Mouse (Mus musculus): ENCODE results near the gene Ppm1h. TPM values are rescaled to one million over a fixed set of nuclear protein-coding genes. Genes with fewer than 3 reads are reported as not detected.

The Ppm1h gene
- polyA plus RNA-seq, 2 experiments = 0.60 to 1.5 TPM

GRCm38 (mm10) chr10:122651932-122652331 is 26.6 kb upstream of the Ppm1h start:
- H3K27ac ChIP-seq = no peak overlapping the region
- H3K27me3 ChIP-seq (ENCODE audit: control insufficient read depth, insufficient read depth, low read length) = no peaks in the 10 kb centered on the region
- H3K4me1 ChIP-seq (replicated peaks; ENCODE audit: control insufficient read depth in 2 of 2, insufficient read depth in 2 of 2, low read length in 1 of 2) = no peaks in the 10 kb centered on the region
- no peak overlapping the region for H3K4me2 ChIP-seq (ENCODE audit: low read depth)
- DNase-seq (ENCODE audit: low read depth in 3 of 3, low spot score in 3 of 3) (no peak), ATAC-seq (ENCODE audit: insufficient read depth) (no peak)
- 61% methylated on average over 4 of the region's 4 CpGs for WGBS (ENCODE audit: insufficient replicate concordance)
- TF ChIP-seq CTCF (IDR thresholded peaks at IDR 0.05; ENCODE audit: low read depth) (no peak), EP300 (IDR thresholded peaks at IDR 0.05; ENCODE audit: low read depth) (no peak)
- H3K36me3 ChIP-seq (replicated peaks; ENCODE audit: control insufficient read depth, insufficient read depth, low read depth) = no peaks in the 10 kb centered on the region
- no peak overlapping the region for H3K4me3 ChIP-seq (ENCODE audit: insufficient read depth in 1 of 2, low read depth in 2 of 2, low read length in 2 of 2)
- no peaks in the 10 kb centered on the region for H3K9me3 ChIP-seq (ENCODE audit: control insufficient read depth, low read length)
- no peak overlapping the region for H3K9ac ChIP-seq (replicated peaks)

DNA sequence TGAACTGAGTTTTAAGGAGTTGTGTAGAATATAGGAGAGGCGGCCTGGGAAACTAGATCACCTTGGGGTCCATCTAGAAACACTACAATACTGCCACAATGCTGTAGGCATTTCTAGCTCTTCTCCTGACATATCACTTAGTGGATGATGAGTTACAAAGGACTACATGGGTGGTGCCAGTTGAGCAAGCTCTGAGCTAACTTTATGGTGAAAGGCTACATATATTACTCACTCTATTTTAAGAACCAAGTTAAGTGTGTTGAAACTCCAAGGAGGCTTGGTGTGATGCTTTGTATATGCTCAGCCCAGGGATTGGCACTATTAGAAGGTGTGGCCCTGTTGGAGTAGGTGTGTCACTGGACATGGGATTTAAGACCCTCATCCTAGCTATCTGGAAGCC is 26.0 kb upstream of the Ppm1h start:
- 76% methylated on average over 1 of the region's 1 CpGs for WGBS (ENCODE audit: insufficient replicate concordance)
- H3K27ac ChIP-seq = no peak overlapping the region
- no peaks in the 10 kb centered on the region for H3K27me3 ChIP-seq (ENCODE audit: control insufficient read depth, insufficient read depth, low read length)
- H3K36me3 ChIP-seq (replicated peaks; ENCODE audit: control insufficient read depth, insufficient read depth, low read depth) = no peaks in the 10 kb centered on the region
- H3K4me1 ChIP-seq (replicated peaks; ENCODE audit: control insufficient read depth in 2 of 2, insufficient read depth in 2 of 2, low read length in 1 of 2) = no peaks in the 10 kb centered on the region
- DNase-seq (ENCODE audit: low read depth in 3 of 3, low spot score in 3 of 3) (no peak), ATAC-seq (ENCODE audit: insufficient read depth) (no peak)
- no peak overlapping the region for H3K4me3 ChIP-seq (ENCODE audit: insufficient read depth in 1 of 2, low read depth in 2 of 2, low read length in 2 of 2)
- no peaks in the 10 kb centered on the region for H3K9me3 ChIP-seq (ENCODE audit: control insufficient read depth, low read length)
- H3K4me2 ChIP-seq (ENCODE audit: low read depth) = no peak overlapping the region
- TF ChIP-seq CTCF (IDR thresholded peaks at IDR 0.05; ENCODE audit: low read depth) (no peak), EP300 (IDR thresholded peaks at IDR 0.05; ENCODE audit: low read depth) (no peak)
- H3K9ac ChIP-seq (replicated peaks) = no peak overlapping the region

DNA sequence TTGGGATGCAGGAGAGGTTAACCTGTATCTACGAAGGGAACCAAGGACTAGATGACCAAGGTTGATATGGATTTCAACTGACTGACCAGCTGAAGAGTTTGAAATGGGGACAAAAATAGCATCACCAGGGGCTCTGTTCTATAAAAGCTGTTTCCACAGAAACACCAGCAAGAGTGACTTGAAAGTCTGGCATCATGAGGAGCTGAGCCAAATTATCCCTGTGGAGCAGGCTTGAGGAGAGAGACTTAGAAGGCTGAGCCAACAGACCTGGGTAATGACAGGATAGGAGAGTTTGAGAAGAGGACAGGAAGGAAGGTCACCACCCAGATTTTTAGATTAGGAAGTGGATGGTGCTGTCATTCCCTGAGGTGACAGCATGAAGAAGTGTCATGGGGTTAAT is 12.9 kb upstream of the Ppm1h start:
- no peak overlapping the region for H3K4me2 ChIP-seq (ENCODE audit: low read depth)
- no peak overlapping the region for H3K27ac ChIP-seq
- ATAC-seq (ENCODE audit: insufficient read depth) (no peak), DNase-seq (ENCODE audit: low read depth in 3 of 3, low spot score in 3 of 3) (no peak)
- H3K9ac ChIP-seq (replicated peaks) = no peak overlapping the region
- H3K4me1 ChIP-seq (replicated peaks; ENCODE audit: control insufficient read depth in 2 of 2, insufficient read depth in 2 of 2, low read length in 1 of 2) = no peaks in the 10 kb centered on the region
- H3K27me3 ChIP-seq (ENCODE audit: control insufficient read depth, insufficient read depth, low read length) = no peaks in the 10 kb centered on the region
- no peaks in the 10 kb centered on the region for H3K9me3 ChIP-seq (ENCODE audit: control insufficient read depth, low read length)
- TF ChIP-seq EP300 (IDR thresholded peaks at IDR 0.05; ENCODE audit: low read depth) (no peak), CTCF (IDR thresholded peaks at IDR 0.05; ENCODE audit: low read depth) (no peak)
- H3K4me3 ChIP-seq (ENCODE audit: insufficient read depth in 1 of 2, low read depth in 2 of 2, low read length in 2 of 2) = no peak overlapping the region
- WGBS (ENCODE audit: insufficient replicate concordance) = 60% methylated on average over 1 of the region's 1 CpGs
- no peaks in the 10 kb centered on the region for H3K36me3 ChIP-seq (replicated peaks; ENCODE audit: control insufficient read depth, insufficient read depth, low read depth)

DNA sequence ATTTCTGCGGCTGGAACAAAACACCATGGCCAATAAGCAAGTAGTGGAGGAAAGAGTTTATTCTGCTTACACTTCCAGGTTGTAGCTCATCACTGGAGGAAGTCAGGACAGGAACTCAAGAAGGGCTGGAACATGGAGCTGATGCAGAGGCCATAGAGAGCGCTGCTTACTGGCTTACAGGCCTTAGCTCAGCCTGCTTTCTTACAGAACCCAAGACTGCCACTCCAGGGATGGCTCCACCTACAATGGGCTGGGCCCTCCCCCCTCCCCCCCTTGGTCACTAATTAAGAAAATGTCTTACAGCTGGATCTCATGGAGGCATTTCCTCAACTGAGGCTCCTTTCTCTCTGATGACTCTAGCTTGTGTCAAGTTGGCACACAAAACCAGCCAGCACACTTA is 7.3 kb upstream of the Ppm1h start:
- H3K36me3 ChIP-seq (replicated peaks; ENCODE audit: control insufficient read depth, insufficient read depth, low read depth) = no peaks in the 10 kb centered on the region
- no peaks in the 10 kb centered on the region for H3K4me1 ChIP-seq (replicated peaks; ENCODE audit: control insufficient read depth in 2 of 2, insufficient read depth in 2 of 2, low read length in 1 of 2)
- 70% methylated on average over 2 of the region's 2 CpGs for WGBS (ENCODE audit: insufficient replicate concordance)
- H3K27me3 ChIP-seq (ENCODE audit: control insufficient read depth, insufficient read depth, low read length) = no peaks in the 10 kb centered on the region
- H3K4me2 ChIP-seq (ENCODE audit: low read depth) = no peak overlapping the region
- H3K27ac ChIP-seq = no peak overlapping the region
- H3K9ac ChIP-seq (replicated peaks) = no peak overlapping the region
- ATAC-seq (ENCODE audit: insufficient read depth) = no peak
- TF ChIP-seq CTCF (IDR thresholded peaks at IDR 0.05; ENCODE audit: low read depth) (no peak), EP300 (IDR thresholded peaks at IDR 0.05; ENCODE audit: low read depth) (no peak)
- no peaks in the 10 kb centered on the region for H3K9me3 ChIP-seq (ENCODE audit: control insufficient read depth, low read length)
- no peak for DNase-seq (ENCODE audit: low read depth in 3 of 3, low spot score in 3 of 3)
- H3K4me3 ChIP-seq (ENCODE audit: insufficient read depth in 1 of 2, low read depth in 2 of 2, low read length in 2 of 2) = no peak overlapping the region

GRCm38 (mm10) chr10:122672044-122672443 is 6.5 kb upstream of the Ppm1h start:
- Histone ChIP-seq H3K27me3 (ENCODE audit: control insufficient read depth, insufficient read depth, low read length) (no peaks in the 10 kb centered on the region), H3K36me3 (replicated peaks; ENCODE audit: control insufficient read depth, insufficient read depth, low read depth) (no peaks in the 10 kb centered on the region), H3K9me3 (ENCODE audit: control insufficient read depth, low read length) (no peaks in the 10 kb centered on the region), H3K4me1 (replicated peaks; ENCODE audit: control insufficient read depth in 2 of 2, insufficient read depth in 2 of 2, low read length in 1 of 2) (no peaks in the 10 kb centered on the region), H3K9ac (replicated peaks) (no peak overlapping the region), H3K27ac (no peak overlapping the region), H3K4me2 (ENCODE audit: low read depth) (no peak overlapping the region), H3K4me3 (ENCODE audit: insufficient read depth in 1 of 2, low read depth in 2 of 2, low read length in 2 of 2) (no peak overlapping the region)
- ATAC-seq (ENCODE audit: insufficient read depth) = no peak
- 55% methylated on average over 4 of the region's 4 CpGs for WGBS (ENCODE audit: insufficient replicate concordance)
- DNase-seq (ENCODE audit: low read depth in 3 of 3, low spot score in 3 of 3) = no peak
- TF ChIP-seq EP300 (IDR thresholded peaks at IDR 0.05; ENCODE audit: low read depth) (no peak), CTCF (IDR thresholded peaks at IDR 0.05; ENCODE audit: low read depth) (no peak)
